Mouse (Mus musculus) olfactory bulb, adult 2 months (tissue): ENCODE results near the gene Ank3.

ENCODE experiments used
- CTCF ChIP-seq: fragments of 200-500 bp; IDR thresholded peaks from 2 replicates; pipeline ENCODE4 v1.5.1; 2012; ENCODE audit warnings: low read depth, mild to moderate bottlenecking, low read length, moderate library complexity; ENCODE audit not compliant: insufficient read depth
- POLR2A ChIP-seq: fragments of 200-500 bp; IDR thresholded peaks from 2 replicates; pipeline ENCODE4 v1.6.1; 2012; ENCODE audit warnings: mild to moderate bottlenecking, low read depth, low read length, moderate library complexity; ENCODE audit not compliant: insufficient read depth

DNA sequence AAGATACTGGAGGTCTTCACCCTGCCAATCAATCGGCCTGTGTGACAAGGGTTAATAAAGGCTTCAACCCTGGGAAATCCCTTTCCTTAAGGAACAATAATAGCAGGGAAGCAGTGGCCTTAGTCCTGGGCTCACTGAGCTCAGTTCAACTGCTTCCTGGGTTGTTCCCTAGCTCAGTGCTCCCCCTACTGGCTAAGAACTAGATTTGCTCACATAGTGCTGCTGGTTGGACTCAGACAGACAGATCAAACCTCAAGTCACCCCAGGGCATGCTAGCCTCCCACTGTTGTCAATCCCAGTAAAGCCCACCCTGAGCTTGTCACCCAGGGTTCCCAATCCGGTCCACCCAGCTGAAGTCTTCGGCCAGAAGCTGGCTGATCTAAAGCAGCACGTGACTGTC, 447.2 kb downstream of the Ank3 start:
- no peak for TF ChIP-seq CTCF
- TF ChIP-seq POLR2A, result no peak
